Mouse (Mus musculus) hindbrain, embryonic 10.5 days (tissue): ENCODE data around the gene Lrrc25. TPM values are rescaled to one million over a fixed set of nuclear protein-coding genes. Genes with fewer than 3 reads are reported as not detected.

Experiments used
- DNase-seq: peaks from one replicate; pipeline ENCODE4 v3.0.0-alpha.2; 2017; ENCODE audit warnings: low spot score
- H3K27ac ChIP-seq: fragments of 300-500 bp; sonication (generic); 2 replicates; pipeline ENCODE4 v1.5.1; 2016; ENCODE audit warnings: mild to moderate bottlenecking, moderate library complexity
- H3K27me3 ChIP-seq: fragments of 300-500 bp; sonication (generic); 2 replicates; pipeline ENCODE4 v1.6.1; 2016; ENCODE audit warnings: mild to moderate bottlenecking; ENCODE audit not compliant: poor library complexity, insufficient read depth, severe bottlenecking
- H3K36me3 ChIP-seq: fragments of 300-500 bp; sonication (generic); 2 replicates; pipeline ENCODE4 v1.6.1; 2016; ENCODE audit warnings: mild to moderate bottlenecking, moderate library complexity
- H3K4me1 ChIP-seq: fragments of 300-500 bp; sonication (generic); replicated peaks from 2 replicates; pipeline ENCODE4 v1.6.1; 2016; ENCODE audit warnings: mild to moderate bottlenecking
- H3K4me3 ChIP-seq: fragments of 300-500 bp; sonication (generic); 2 replicates; pipeline ENCODE4 v1.5.1; 2016; ENCODE audit warnings: mild to moderate bottlenecking, moderate library complexity
- H3K9me3 ChIP-seq: fragments of 300-500 bp; sonication (generic); 2 replicates; pipeline ENCODE4 v1.6.1; 2016; ENCODE audit warnings: mild to moderate bottlenecking, moderate library complexity
- WGBS: fragments of 180-500 bp; shearing (Covaris S2); methylation state at CpG from one replicate; pipeline ENCODE4 v1.1.7; 2016; 5-methylcytosine and 5-hydroxymethylcytosine counted together
- polyA plus RNA-seq: library from polyadenylated mRNA; unstranded; fragments of >200 nt; fragmentation: Nextera tagmentation; extraction: Ambion mirVana; gene quantifications from 2 replicates; pipeline ENCODE4 v1.2.1, GENCODE M21; 2016

The Lrrc25 gene
- polyA plus RNA-seq, 1 experiment from 2014 or later, result 1.6 TPM

DNA sequence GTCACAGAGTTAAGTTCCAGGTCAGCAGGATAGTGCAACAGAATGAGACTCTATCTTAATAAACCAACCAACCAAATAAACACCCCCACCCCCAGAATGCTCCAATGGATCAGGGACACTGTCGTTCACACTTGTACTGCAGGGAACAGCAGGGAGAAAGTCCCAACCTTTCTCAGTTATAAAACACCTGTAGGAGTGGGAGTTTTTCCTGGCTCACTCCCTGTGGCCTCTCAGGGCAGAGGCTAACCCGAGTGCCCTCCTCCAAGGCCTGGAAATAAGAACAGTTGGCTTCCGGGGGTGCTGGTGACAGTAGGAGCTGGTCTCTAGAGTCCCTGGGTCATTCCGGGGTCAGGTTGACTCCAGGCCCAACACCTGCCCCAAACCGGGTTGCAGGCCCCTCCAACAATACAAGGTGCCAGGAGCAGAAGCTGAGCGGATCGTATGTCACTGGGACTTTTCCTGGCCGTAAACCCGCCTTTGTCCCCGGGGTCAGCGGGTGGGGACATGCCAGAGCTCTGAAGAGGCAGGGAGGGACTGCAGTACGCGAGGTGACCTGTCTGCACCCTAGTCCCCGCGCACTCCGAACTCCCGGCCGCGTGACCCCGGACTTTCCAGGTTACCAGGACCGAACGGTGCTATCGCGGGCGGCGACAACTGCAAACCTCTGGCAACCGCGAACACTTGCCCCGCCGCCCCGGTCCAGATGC lies 43.1 kb downstream of the Lrrc25 start:
- H3K27me3 ChIP-seq, result no peaks in the 10 kb centered on the region; the same call in 1 of the 2 replicates
- peaks cover 21% of the 10 kb centered on the region for H3K36me3 ChIP-seq
- H3K9me3 ChIP-seq, result no peaks in the 10 kb centered on the region
- H3K27ac ChIP-seq, result peak overlapping the region; percentile 97
- peak overlapping the region; percentile 79 for H3K4me3 ChIP-seq
- peaks cover 81% of the 10 kb centered on the region for H3K4me1 ChIP-seq
- WGBS, result under 1% methylated on average over 31 of the region's 31 CpGs
- DNase-seq, result no peak

DNA sequence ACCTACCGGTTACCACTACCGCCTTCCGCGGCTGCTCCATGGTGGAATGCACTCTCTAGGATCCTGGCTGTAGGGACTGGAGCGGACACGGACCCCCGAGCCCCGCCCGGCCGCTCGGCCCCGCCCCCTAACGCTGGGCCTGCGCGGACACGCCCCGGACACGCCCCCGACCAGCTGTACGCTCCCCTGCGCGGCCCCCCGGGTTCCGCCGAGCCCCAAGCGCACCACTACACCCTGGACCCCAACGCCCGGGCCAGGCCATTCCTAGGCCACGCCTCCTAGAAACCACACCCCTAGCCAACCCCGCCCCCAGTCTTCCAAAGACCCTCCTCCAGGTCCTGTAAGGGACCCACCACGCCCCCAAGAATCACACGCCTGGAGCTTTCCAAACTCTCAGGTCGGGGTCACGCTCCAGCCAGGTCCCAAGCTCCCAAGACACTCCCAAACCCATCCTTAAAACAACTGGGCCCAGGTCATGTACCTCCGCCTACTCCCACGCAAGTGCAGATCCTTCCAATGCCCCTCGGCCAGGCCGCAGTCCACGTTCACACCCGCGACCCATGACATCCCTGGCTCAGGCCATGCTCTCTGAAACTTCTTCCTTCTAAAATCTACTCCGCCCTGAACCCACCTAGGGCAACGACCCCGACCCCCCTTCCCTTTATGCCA lies 43.8 kb downstream of the Lrrc25 start:
- peaks cover 74% of the 10 kb centered on the region for H3K4me1 ChIP-seq

DNA sequence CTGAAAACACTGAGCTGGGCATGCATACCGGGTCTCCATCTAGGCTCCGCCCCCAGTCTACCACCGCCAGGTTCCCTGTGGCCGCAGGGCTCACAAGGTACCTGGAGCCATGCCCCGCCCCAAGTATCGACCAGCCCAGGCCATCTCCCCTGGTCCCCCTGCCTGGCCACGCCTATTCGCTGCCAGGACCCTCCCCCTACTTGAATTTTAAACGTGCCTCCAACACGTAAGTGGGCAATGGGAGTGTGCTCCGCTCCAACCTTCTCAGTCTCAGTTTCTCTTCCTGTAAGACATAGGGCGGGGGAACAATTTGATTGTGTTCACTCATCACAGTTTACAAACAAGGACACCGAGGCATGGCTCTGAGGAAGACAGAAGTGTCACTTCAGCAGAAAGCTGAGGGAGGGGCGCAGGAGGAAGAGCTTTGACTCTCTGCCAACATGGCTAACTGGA lies 44.3 kb downstream of the Lrrc25 start, which contains the start of gene Pgpep1:
TSS of gene Pgpep1 (minus strand) at position 116 of the 453 bp plus-strand sequence.
- Histone ChIP-seq H3K36me3 (peaks cover 9% of the 10 kb centered on the region), H3K4me1 (peaks cover 69% of the 10 kb centered on the region), H3K27me3 (no peaks in the 10 kb centered on the region; the same call in 1 of the 2 replicates), H3K27ac (peak within 1 kb of the TSS; percentile 97), H3K9me3 (no peaks in the 10 kb centered on the region), H3K4me3 (peak within 1 kb of the TSS; percentile 79)
- peak; percentile 60 for DNase-seq
- WGBS, result 3% methylated on average over 14 of the region's 14 CpGs

More for the DNA sequence above, 43.8 kb downstream of the Lrrc25 start:
- H3K27me3 ChIP-seq, result no peaks in the 10 kb centered on the region; the same call in 1 of the 2 replicates
- peak; percentile 98 for DNase-seq
- peak overlapping the region; percentile 79 for H3K4me3 ChIP-seq
- H3K36me3 ChIP-seq, result peaks cover 14% of the 10 kb centered on the region
- H3K27ac ChIP-seq, result peak overlapping the region; percentile 97
- H3K9me3 ChIP-seq, result no peaks in the 10 kb centered on the region
- WGBS, result under 1% methylated on average over 44 of the region's 44 CpGs

DNA sequence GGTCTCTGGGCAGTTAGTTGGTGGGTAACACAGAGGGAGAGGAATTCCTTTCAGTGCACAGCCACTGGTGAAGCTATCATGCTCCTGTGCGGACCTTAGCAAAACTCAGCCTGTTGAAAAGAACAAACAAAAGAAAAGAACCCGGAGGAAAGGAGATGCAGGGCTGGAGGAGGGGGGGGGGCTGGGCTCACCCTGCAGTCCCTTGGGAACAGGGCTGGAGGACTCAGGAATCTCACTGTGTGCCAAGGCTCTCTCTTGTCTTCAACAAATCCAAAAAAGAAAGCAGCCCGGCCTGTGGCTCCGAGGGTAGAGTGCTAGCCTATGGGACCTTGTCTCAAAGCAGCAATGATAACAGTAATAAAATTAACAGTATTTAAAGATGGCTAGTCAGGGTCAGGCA lies 47.7 kb downstream of the Lrrc25 start:
- H3K27ac ChIP-seq, result peak overlapping the region; percentile 74
- H3K9me3 ChIP-seq, result 0 out of 2 replicates have a peak, but pooled peaks cover 3% of the 10 kb centered on the region
- no peaks in the 10 kb centered on the region for H3K36me3 ChIP-seq
- peaks cover 43% of the 10 kb centered on the region for H3K4me1 ChIP-seq
- WGBS, result 45% methylated on average over 4 of the region's 4 CpGs
- DNase-seq, result no peak
- no peaks in the 10 kb centered on the region; the same call in 1 of the 2 replicates for H3K27me3 ChIP-seq
- H3K4me3 ChIP-seq, result no peak overlapping the region

- Histone ChIP-seq H3K36me3 (no peaks in the 10 kb centered on the region), H3K27me3 (no peaks in the 10 kb centered on the region; the same call in 1 of the 2 replicates), H3K27ac (no peak overlapping the region), H3K9me3 (0 out of 2 replicates have a peak, but pooled peaks cover 3% of the 10 kb centered on the region), H3K4me3 (no peak overlapping the region), H3K4me1 (peaks cover 34% of the 10 kb centered on the region)
- WGBS, result 81% methylated on average over 3 of the region's 3 CpGs
- DNase-seq, result no peak
These were observed 48.7 kb downstream of the Lrrc25 start for GRCm38 (mm10) chr8:70664631-70665030.

DNA sequence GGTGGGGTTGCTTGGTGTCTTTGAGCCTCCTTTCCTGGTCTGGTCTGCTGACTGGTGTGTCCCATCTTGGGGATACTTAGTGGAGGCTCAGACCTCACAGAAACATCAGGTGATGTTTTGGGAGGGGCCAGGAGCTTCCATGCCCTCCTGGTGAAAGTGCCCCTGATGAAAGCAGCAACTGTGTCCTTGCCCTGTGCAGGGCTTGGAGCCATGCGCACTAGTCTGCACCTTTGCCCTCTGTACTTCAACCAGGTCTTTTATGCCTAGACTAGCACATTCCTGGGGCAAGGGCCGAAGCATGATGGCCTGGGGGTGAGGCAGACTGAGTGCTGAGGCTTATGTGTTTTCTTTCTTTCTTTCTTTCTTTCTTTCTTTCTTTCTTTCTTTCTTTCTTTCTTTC lies 49.6 kb downstream of the Lrrc25 start:
- no peak for DNase-seq
- Histone ChIP-seq H3K4me3 (no peak overlapping the region), H3K27me3 (no peaks in the 10 kb centered on the region; the same call in 1 of the 2 replicates), H3K9me3 (0 out of 2 replicates have a peak, but pooled peaks cover 3% of the 10 kb centered on the region), H3K4me1 (peaks cover 24% of the 10 kb centered on the region), H3K36me3 (no peaks in the 10 kb centered on the region), H3K27ac (peak overlapping the region; percentile 17)
- WGBS, result 68% methylated on average over 2 of the region's 2 CpGs

DNA sequence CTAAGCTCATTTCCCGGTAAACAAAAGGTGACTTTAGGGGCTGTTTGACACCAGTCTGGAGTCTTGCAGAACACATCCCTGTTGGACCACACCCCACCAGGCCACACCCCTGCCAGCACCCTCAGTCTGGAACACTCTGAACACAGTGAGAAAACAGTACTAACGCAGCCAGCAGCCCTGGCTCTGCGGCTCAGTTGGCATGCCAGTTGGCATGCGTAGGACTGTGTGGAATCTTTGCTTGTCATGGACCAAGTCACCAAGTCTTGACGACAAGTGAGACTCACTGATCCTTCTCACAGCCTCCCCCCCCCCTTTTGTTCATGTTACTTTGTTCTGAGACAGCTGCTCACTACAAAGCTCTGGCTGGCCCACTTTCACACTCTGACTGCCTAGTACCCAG lies 51.1 kb downstream of the Lrrc25 start:
- Histone ChIP-seq H3K27ac (peak overlapping the region; percentile 35; the same call in 1 of the 2 replicates), H3K4me3 (no peak overlapping the region), H3K27me3 (no peaks in the 10 kb centered on the region), H3K36me3 (no peaks in the 10 kb centered on the region), H3K4me1 (peaks cover 26% of the 10 kb centered on the region), H3K9me3 (0 out of 2 replicates have a peak, but pooled peaks cover 3% of the 10 kb centered on the region)
- WGBS, result 75% methylated on average over 5 of the region's 5 CpGs
- no peak for DNase-seq

Other genes with a start within 250 kb of the Lrrc25 start
- gene Comp, start 242.6 kb upstream of the Lrrc25 start, polyA plus RNA-seq, result 0.27 and 0.38 TPM in 2 replicates
- 14.8 and 16.7 TPM in 2 replicates for gene Crtc1, start 176.6 kb upstream of the Lrrc25 start, polyA plus RNA-seq
- 18.5 and 19.1 TPM in 2 replicates for gene Klhl26, start 139.2 kb upstream of the Lrrc25 start, polyA plus RNA-seq
- gene Tmem59l, start 128.8 kb upstream of the Lrrc25 start, polyA plus RNA-seq, result 11.1 and 11.5 TPM in 2 replicates
- 4.5 and 10.3 TPM in 2 replicates for gene Crlf1, start 123.0 kb upstream of the Lrrc25 start, polyA plus RNA-seq
- gene Rex1bd, start 109.4 kb upstream of the Lrrc25 start, polyA plus RNA-seq, result 131 and 148 TPM in 2 replicates
- 914 and 933 TPM in 2 replicates for gene Uba52, start 105.4 kb upstream of the Lrrc25 start, polyA plus RNA-seq
- 311 and 360 TPM in 2 replicates for gene Fkbp8, start 88.4 kb upstream of the Lrrc25 start, polyA plus RNA-seq
- gene Kxd1, start 88.2 kb upstream of the Lrrc25 start, polyA plus RNA-seq, result 54.3 and 57.7 TPM in 2 replicates
- 20.5 and 22.4 TPM in 2 replicates for gene Ell, start 76.7 kb upstream of the Lrrc25 start, polyA plus RNA-seq
- gene Isyna1, start 21.8 kb upstream of the Lrrc25 start, polyA plus RNA-seq, result 158 and 159 TPM in 2 replicates
- gene Ssbp4, start 7.3 kb upstream of the Lrrc25 start, polyA plus RNA-seq, result 84.4 and 117 TPM in 2 replicates
- not detected in 2 replicates for gene Gdf15, start 16.3 kb downstream of the Lrrc25 start, polyA plus RNA-seq
- gene Pgpep1, start 44.2 kb downstream of the Lrrc25 start, polyA plus RNA-seq, result 87.4 and 141 TPM in 2 replicates
- 344 and 354 TPM in 2 replicates for gene Lsm4, start 57.1 kb downstream of the Lrrc25 start, polyA plus RNA-seq
- gene Jund, start 82.8 kb downstream of the Lrrc25 start, polyA plus RNA-seq, result 64.6 and 128 TPM in 2 replicates
- 0.07 TPM in 1 of 2 replicates, not detected in the other for gene Iqcn, start 87.3 kb downstream of the Lrrc25 start, polyA plus RNA-seq
- gene Gm3336, start 102.4 kb downstream of the Lrrc25 start, polyA plus RNA-seq, result not detected in 2 replicates
- 0.63 and 0.69 TPM in 2 replicates for gene Pde4c, start 107.6 kb downstream of the Lrrc25 start, polyA plus RNA-seq
- gene Rab3a, start 138.5 kb downstream of the Lrrc25 start, polyA plus RNA-seq, result 24.8 and 70.3 TPM in 2 replicates
- gene Mpv17l2, start 144.8 kb downstream of the Lrrc25 start, polyA plus RNA-seq, result 35.0 and 40.6 TPM in 2 replicates
- 73.4 and 82.1 TPM in 2 replicates for gene Pik3r2, start 160.6 kb downstream of the Lrrc25 start, polyA plus RNA-seq
- gene Mast3, start 188.9 kb downstream of the Lrrc25 start, polyA plus RNA-seq, result 11.4 and 18.2 TPM in 2 replicates
- 0.05 TPM in 1 of 2 replicates, not detected in the other for gene Il12rb1, start 192.3 kb downstream of the Lrrc25 start, polyA plus RNA-seq
- 7.3 and 8.7 TPM in 2 replicates for gene Arrdc2, start 223.6 kb downstream of the Lrrc25 start, polyA plus RNA-seq
- 6.2 and 19.3 TPM in 2 replicates for gene Kcnn1, start 247.1 kb downstream of the Lrrc25 start, polyA plus RNA-seq